Mouse (Mus musculus): ENCODE results near the gene Fry.

Gene Fry

GRCm38 (mm10) chr5:150118455-150119241 is at the start of gene Fry:
TSS of gene Fry (plus strand) at chr5:150118645.
- DNase-seq, result peak; percentile 94 to 96

DNA sequence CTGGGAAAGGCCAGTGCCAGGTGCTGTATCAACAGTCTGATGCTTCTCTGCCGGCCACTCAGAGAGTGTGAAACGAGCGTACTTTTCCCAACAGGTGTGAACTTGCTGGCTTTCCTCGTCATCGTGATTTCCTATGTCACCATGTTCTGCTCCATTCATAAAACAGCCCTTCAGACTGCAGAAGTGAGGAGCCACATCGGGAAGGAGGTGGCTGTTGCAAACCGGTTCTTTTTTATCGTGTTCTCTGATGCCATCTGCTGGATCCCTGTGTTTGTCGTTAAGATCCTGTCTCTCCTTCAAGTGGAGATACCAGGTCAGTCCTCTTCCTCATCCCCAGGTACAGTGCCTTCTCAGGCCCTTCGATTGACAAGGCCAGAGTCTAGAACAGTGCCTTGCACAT is 48.4 kb upstream of the Fry start:
- DNase-seq, result peak; percentile 21 to 47

- no peak for DNase-seq
Observed at GRCm38 (mm10) chr5:150071738-150072137, 46.7 kb upstream of the Fry start.

DNA sequence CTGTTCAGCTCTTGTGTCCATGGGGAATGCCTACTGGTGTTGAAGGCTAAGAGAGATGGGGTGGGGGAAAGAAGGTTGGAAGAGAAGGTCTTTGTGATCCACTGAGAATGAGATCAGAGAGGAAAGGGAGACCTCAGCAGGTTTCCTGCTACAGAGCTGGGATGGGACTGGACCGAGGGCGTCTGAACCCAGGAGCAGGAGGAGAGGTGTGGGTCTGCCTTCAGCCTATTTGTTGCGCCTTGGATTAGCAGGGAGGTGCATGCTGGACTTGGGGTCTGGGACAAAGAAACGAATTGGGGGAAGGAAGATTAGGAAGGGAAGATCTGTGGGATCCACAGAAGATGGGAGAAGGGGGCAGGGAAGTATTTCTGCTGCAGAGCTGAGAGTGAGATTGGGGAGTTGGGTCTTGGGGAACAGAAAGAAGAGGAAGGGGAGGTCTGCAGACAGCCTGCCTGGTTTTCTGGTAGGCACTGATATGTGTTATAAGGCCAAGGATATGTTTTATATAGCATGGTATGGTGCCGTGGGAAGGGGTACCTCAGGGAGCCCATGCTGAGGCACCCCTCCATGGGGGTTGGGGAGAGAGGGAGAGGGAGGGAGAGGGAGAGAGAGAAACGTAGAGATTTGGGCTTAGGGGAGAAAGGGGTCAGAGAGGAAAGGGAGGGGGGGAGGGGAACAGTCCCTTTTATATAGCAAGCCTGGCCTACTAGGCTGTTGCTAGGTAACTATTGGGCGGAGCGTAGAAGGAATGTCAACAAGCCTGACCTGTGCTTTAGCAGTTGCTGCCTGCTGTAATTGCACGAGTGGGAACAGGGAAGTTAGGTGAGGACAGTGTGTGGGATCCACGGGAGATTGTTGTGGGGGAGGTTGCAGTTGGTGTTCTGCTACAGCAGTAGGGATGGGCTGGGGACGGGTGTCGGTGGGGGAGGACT is 38.3 kb upstream of the Fry start:
- DNase-seq, result peak; percentile 6 to 33

DNA sequence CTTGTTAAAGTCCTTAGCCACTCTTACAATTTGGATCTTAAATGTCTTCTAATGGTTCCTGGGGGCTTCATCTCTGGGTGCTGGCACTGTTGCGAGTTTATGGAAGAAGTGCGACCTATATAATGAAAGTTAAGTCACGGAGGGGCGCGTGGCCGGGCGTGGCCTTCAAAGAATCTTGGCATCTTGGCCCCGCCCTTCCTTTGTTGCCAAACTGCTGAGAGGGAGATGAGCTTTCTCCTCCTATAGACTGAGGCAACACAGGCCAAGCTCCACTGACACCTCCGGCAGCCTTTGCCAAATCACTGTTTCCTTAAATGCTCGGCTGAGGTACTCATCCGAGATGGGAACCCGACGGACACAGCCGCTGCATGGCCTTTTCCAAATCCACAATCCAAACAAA is 35.7 kb upstream of the Fry start:
- no peak for DNase-seq

- no peak for DNase-seq
Observed at GRCm38 (mm10) chr5:150083190-150083589, 35.3 kb upstream of the Fry start.

GRCm38 (mm10) chr5:150097620-150098019 is 20.8 kb upstream of the Fry start:
- DNase-seq, result peak; percentile 74

GRCm38 (mm10) chr5:150098754-150099153 is 19.7 kb upstream of the Fry start:
- DNase-seq, result no peak

DNA sequence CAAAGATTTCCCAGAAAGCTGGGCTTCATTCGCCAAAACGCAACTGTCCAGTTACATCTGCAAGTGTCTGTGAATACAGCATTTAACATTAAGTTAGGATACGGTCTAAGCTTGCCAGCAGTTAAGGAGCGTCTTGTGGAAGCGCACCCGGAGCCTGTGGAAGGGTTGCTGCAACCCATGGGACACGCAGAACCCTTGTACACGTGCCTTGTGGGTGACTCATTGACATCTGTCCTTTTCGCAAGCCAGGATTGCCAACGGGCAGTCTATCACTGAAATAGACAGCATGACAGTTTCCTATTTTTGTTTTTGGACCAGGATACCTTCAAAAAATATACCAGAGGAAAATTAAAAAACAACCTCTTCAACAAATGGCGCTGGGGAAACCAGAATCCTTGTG is 16.7 kb upstream of the Fry start:
- DNase-seq, result no peak

DNA sequence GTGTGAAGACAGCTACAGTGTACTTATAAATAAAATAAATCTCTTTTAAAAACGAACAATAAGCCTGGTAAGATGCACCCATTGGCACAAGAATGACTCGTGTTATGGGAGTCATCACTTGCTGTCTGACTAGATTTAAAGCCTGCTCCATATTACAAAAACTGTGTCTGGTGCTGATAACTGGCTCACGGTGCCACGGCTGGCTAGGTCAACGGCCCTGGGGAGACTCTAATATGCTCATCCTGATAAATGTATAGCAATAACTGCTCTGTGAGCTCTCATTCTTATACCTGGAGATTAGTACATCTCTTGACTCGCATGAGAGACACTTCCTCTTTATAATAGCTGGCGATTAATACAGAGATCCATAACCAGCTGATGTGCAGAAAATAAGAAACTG is 12.1 kb upstream of the Fry start:
- no peak for DNase-seq

DNA sequence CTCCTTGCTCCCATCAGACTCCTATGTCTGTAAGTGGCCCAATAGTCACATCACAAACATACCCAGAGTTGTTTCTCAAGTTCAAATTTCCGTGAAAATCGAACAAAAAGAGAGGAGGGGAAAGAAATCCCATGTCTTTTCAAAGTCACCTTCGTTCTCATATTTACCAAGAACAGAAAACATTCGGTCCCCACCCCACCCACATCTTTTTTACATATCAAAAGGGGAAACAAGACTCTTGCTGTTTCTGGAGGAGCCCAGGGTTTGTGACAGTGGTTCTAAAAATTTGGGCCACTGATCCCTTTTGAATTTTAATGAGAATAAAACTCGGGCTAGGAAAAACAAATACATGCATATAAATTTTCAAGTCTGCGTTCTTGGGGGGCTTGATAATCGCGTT is 7.2 kb upstream of the Fry start:
- no peak for DNase-seq

DNA sequence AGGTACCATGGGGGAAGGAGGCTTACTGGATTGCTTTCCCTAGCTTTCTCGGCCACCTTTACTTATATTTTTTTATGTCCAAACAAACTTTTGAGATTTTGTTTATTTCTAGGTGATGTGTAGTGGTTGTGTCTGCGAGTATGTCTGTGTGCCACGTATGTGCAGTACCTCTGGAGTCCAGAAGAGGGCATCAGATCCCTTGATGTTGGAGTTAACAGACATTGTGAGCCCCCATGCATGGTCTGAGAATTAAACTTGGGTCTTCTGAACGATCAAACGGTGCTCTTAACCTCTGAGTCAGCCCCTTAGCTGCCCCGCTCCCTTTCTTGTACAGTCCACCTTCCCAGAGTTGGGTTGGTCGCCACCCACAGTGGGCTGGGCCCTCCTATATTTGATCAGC is 4.4 kb upstream of the Fry start:
- DNase-seq, result peak; percentile 52

GRCm38 (mm10) chr5:150114778-150115177 is 3.7 kb upstream of the Fry start:
- DNase-seq, result no peak

DNA sequence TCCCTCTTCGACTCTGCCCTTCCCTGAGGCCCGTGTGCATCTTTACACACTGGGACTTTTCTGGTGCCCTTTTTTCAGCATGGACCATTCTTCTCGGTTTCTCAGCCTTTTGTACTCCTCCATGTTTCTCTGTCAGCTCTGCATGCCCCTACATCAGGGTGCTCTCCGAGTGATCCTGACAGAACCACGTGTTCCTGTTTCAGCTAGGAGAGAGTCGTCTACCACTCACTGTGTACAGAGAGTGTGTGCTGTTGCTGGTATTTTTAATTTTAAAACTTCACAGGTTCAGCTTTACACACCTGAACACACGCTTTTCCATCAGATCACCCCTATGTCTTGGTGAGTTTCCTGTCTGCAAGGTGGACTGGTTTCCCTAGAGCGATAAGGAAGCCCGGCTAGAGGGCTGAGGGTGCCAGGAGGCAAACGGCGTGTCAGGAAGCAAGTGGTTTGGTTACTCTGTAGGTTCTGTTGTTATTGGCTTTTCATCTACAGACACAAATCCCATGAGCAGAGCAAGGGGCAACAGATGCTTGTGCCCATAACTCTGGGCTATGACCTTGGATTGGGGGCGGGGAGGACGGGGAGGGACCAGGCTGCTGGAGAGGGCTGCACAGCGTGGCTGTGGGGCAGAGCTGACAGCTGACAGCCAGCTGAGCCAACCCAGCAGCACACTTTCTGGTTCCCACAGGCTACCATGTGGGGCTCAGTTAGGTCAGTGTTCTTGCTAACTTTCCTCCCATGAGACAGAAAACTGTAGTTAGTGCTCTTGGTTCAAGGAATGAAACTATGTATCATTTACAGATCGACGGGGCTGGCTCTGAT is 3.0 kb upstream of the Fry start:
- peak in 1 of 2 experiments; percentile 14 for DNase-seq

DNA sequence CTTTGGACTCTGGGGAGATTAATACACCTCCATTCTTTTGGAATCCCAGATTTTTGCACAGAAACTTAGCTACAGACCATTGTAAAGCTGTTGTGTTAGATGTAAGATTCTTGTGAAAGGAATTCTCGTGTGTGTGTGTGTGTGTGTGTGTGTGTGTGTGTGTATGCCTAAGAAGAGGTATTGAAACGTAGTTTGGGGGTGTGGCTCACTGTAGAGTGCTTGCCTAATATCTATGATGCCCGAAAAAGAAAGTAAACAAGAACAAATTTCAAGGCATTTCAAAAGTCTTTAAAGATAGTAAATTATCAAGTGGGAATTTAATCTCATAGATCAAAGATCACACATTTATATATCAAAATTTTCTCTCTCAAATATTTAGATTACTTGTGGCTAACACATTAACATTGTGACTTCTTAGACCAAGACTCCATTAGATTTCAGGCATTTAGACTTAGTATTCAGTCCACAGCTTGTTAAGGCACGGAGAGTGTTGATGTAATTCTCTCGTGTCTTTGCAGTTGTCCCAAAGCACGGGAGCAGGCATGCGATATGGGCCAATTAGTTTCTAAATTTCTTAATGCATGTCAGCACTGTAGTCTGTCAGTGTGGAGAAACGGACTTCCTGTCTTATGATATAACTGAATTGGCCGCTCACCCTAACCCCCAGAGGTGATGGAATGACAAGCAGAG is 2.1 kb upstream of the Fry start:
- DNase-seq, result no peak

DNA sequence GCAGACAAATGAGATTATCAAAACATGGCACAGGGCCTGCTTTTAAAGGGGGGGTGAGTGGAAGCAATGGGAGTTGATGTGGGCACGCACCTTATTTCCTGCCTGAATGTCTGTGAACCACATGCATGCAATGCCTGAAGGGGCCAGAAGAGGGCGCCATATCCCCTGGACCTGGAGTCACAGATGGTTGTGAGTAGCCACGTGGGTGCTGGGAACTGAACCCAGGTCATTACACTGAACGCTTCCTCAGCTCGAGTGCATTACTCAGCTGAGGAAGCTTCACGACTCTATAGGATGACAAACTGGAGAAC is 1.6 kb upstream of the Fry start:
- peak in 1 of 2 experiments; percentile 30 for DNase-seq

GRCm38 (mm10) chr5:150118124-150118454 is 356 bp upstream of the Fry start:
- DNase-seq, result no peak

- no peak for DNase-seq
Observed at GRCm38 (mm10) chr5:150120676-150121075, 2.2 kb downstream of the Fry start.

DNA sequence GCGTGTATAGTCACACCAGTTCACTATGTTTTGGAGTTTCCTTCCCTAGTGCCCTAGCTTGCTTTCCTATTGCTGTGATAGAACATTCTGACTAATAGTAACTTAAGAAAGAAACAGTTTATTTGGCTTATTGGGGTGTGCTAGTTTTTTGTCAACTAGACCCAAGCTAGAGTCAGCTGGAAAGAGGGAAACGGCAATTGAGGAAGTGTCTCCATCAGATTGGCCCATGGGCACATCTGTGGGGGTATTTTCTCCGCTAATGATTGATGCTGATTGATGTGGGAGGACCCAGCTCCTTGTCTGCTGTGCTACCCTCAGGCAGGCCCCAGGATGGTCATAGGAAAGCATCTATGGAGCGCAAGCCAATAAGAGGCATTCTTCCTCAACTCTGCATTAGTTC is 3.6 kb downstream of the Fry start:
- no peak for DNase-seq

GRCm38 (mm10) chr5:150122571-150122970 is 4.1 kb downstream of the Fry start:
- no peak for DNase-seq

DNA sequence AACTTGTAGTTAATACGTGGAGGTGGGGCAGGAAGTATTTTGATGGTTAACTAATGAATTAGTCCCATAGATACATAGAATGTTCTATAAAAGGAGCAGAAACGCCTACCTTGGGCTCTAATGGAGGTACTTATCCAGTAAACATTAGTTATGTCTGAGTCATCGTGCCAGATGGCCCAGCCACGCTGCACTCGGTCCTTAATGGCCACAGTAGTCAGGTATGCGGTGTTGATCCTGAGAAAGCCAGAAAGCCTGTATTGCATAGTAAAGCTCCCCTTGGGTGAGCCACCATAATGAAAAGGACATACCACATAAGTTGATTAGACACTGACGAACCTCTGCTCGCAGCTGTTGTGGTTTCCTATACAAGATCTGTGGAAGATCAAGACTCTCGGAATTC is 7.5 kb downstream of the Fry start:
- DNase-seq, result no peak

- DNase-seq, result no peak
Observed at GRCm38 (mm10) chr5:150128432-150128831, 10.0 kb downstream of the Fry start.

DNA sequence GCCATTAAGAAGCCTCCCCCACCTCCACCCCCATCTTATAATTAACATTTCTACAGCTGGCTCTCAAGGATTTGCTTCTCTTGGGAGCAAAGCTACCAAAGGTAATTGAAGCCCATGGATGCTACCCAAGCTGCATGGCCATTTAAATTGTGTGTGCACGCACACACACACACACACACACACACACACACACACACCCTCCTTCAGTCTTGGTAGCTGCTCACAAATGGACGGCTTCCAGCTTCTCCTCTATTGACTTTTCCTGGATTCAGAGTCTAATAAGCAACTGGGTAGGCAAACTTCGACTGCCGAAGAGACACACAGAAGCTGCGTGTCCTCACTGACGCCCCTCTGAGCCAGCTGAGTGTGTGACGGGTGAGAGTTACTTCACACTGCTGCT is 11.7 kb downstream of the Fry start:
- DNase-seq, result no peak
